Mouse (Mus musculus) ES-Bruce4 (cell line): ENCODE data around the gene Cyb561a3. TPM values are rescaled to one million over a fixed set of nuclear protein-coding genes. Genes with fewer than 3 reads are reported as not detected.

Source experiments
- H3K27ac ChIP-seq: 2 replicates; pipeline ENCODE4 v1.5.1; 2012; ENCODE audit warnings: low read length, inconsistent platforms; ENCODE audit not compliant: insufficient read depth
- H3K27me3 ChIP-seq: 2 replicates; pipeline ENCODE4 v1.6.1; 2012; ENCODE audit warnings: mild to moderate bottlenecking, low read length, inconsistent platforms; ENCODE audit not compliant: control insufficient read depth, poor library complexity, insufficient read depth, severe bottlenecking
- H3K36me3 ChIP-seq: 2 replicates; pipeline ENCODE4 v1.6.1; 2012; ENCODE audit warnings: inconsistent platforms, mild to moderate bottlenecking, low read length, moderate library complexity; ENCODE audit not compliant: control insufficient read depth, poor library complexity, insufficient read depth, severe bottlenecking
- H3K4me1 ChIP-seq: one replicate; pipeline ENCODE4 v1.8.1; 2011; ENCODE audit warnings: low read length; ENCODE audit not compliant: control insufficient read depth, insufficient read depth
- H3K4me3 ChIP-seq: 2 replicates; pipeline ENCODE4 v1.5.1; 2011; ENCODE audit warnings: low read depth, mild to moderate bottlenecking, low read length
- H3K9ac ChIP-seq: 2 replicates; pipeline ENCODE4 v1.6.1; 2012; ENCODE audit warnings: low read depth, mild to moderate bottlenecking, inconsistent platforms; ENCODE audit not compliant: poor library complexity, severe bottlenecking
- H3K9me3 ChIP-seq: replicated peaks from 2 replicates; pipeline ENCODE4 v1.6.1; 2012; ENCODE audit warnings: mild to moderate bottlenecking, low read length, inconsistent platforms; ENCODE audit not compliant: control insufficient read depth, poor library complexity, insufficient read depth, severe bottlenecking
- CTCF ChIP-seq: IDR thresholded peaks from one replicate; pipeline ENCODE4 v1.8.1; 2011; ENCODE audit warnings: low read depth, low read length
- EP300 ChIP-seq: IDR thresholded peaks from 2 replicates; pipeline ENCODE4 v1.6.1; 2011; ENCODE audit warnings: low read depth, low read length; ENCODE audit not compliant: insufficient read depth
- POLR2A ChIP-seq: IDR thresholded peaks from one replicate; pipeline ENCODE4 v1.8.1; 2011; ENCODE audit warnings: low read length; ENCODE audit not compliant: insufficient read depth
- polyA plus RNA-seq: library from polyadenylated mRNA; stranded (reverse); fragments of >200 nt; gene quantifications from 2 replicates; pipeline ENCODE4 v1.2.4, GENCODE M21; 2011; ENCODE audit warnings: low read depth; ENCODE audit not compliant: missing spikeins, insufficient read depth, insufficient read length

Cyb561a3 gene
- polyA plus RNA-seq, 1 experiment = 11.6 TPM

DNA sequence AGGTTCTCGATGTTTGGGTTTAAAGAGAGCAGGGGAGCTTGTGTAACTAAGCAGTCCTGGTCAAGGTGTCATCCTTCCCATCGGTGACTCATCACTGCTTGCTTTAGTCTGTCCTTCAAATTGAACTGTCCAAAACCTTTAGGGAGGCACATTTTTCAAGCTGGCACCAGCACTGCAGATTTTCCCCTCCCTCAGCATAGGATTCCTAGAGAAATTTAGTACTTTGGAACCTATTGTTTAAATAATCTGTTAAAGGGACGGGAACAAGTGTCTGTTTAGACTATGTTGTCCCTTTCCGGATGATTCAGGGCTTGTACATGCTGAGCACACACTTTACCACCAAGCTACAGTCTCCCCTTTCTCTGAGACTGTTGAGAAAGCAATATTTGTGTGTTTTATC is 11.8 kb upstream of the Cyb561a3 start:
- no peak overlapping the region for H3K4me3 ChIP-seq
- no peak overlapping the region for H3K27ac ChIP-seq
- no peaks in the 10 kb centered on the region for H3K36me3 ChIP-seq
- H3K9ac ChIP-seq = no peak overlapping the region
- TF ChIP-seq CTCF (no peak), EP300 (no peak), POLR2A (no peak)
- no peaks in the 10 kb centered on the region for H3K4me1 ChIP-seq
- H3K9me3 ChIP-seq = no peaks in the 10 kb centered on the region; the same call in 1 of the 2 replicates
- H3K27me3 ChIP-seq = no peaks in the 10 kb centered on the region

- Histone ChIP-seq H3K4me3 (no peak overlapping the region), H3K36me3 (peaks cover 18% of the 10 kb centered on the region), H3K27ac (no peak overlapping the region), H3K27me3 (no peaks in the 10 kb centered on the region), H3K4me1 (no peaks in the 10 kb centered on the region), H3K9ac (no peak overlapping the region), H3K9me3 (no peaks in the 10 kb centered on the region; the same call in 1 of the 2 replicates)
- TF ChIP-seq POLR2A = no peak
- no peak for TF ChIP-seq EP300
- no peak for TF ChIP-seq CTCF
Observed at GRCm38 (mm10) chr19:10569627-10570026, 7.3 kb upstream of the Cyb561a3 start.

DNA sequence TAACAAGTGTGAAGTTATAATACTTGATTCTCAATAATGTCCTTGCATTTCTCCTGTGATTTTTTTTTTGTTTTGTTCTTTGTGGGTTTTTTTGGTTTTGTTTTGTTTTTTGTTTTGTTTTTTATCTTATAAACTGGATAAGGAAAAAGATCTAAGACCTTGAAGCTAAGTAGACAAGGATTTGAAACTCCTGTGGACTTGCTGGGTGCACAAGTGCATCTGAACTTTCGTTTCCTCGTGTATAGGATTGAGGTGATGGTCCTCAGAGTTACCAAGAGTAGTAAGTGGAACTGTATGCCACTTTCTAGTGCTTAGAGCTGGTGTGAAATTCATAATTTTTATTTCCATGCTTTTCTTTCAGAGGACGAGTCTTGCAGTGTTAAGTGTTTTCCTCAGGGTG is 3.1 kb downstream of the Cyb561a3 start:
- no peaks in the 10 kb centered on the region for H3K9me3 ChIP-seq
- no peak overlapping the region for H3K27ac ChIP-seq
- no peaks in the 10 kb centered on the region for H3K27me3 ChIP-seq
- TF ChIP-seq CTCF (no peak), EP300 (no peak), POLR2A (no peak)
- H3K36me3 ChIP-seq = peaks cover under 1% of the 10 kb centered on the region; the same call in 1 of the 2 replicates
- no peaks in the 10 kb centered on the region for H3K4me1 ChIP-seq
- H3K9ac ChIP-seq = no peak overlapping the region
- no peak overlapping the region for H3K4me3 ChIP-seq

GRCm38 (mm10) chr19:10580761-10581160 is 3.8 kb downstream of the Cyb561a3 start:
- Histone ChIP-seq H3K27me3 (no peaks in the 10 kb centered on the region), H3K36me3 (no peaks in the 10 kb centered on the region), H3K4me1 (no peaks in the 10 kb centered on the region), H3K9ac (no peak overlapping the region), H3K9me3 (no peaks in the 10 kb centered on the region), H3K27ac (no peak overlapping the region), H3K4me3 (no peak overlapping the region)
- no peak for TF ChIP-seq POLR2A
- TF ChIP-seq EP300 = no peak
- no peak for TF ChIP-seq CTCF

GRCm38 (mm10) chr19:10581984-10582383 is 5.0 kb downstream of the Cyb561a3 start:
- Histone ChIP-seq H3K4me1 (no peaks in the 10 kb centered on the region), H3K27me3 (no peaks in the 10 kb centered on the region), H3K9ac (no peak overlapping the region), H3K36me3 (no peaks in the 10 kb centered on the region), H3K9me3 (no peaks in the 10 kb centered on the region), H3K4me3 (no peak overlapping the region), H3K27ac (no peak overlapping the region)
- no peak for TF ChIP-seq EP300
- TF ChIP-seq POLR2A = no peak
- TF ChIP-seq CTCF = no peak

DNA sequence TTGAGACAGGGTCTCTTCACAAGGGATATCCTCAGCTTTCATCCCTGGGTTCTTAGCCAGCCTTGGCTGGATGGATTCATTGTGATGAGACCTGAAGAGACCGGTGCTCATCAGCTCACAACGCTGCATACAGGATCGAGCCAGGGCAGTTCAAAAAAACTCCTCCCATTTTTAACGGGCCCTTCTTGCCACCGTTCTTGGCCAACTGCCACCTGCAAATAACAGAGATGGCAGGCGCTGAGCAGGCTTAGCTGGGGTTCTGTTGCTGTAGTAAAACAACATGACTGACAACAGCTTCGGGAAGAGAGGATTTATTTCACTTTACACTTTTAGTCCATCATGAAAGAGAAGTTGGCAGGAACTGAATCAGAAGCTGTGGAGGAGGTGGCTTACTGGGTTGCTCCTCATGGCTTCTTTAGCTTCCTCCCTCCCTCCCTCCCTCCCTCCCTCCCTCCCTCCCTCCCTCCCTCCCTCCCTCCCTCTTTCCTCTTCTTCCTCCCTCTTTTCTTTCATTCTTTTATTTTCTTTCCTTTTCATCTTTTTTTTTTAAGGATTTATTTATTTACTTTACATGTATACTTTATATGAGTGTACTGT is 6.7 kb downstream of the Cyb561a3 start:
- H3K27me3 ChIP-seq = no peaks in the 10 kb centered on the region
- H3K27ac ChIP-seq = no peak overlapping the region
- no peaks in the 10 kb centered on the region for H3K36me3 ChIP-seq
- TF ChIP-seq POLR2A (no peak), CTCF (no peak), EP300 (no peak)
- no peaks in the 10 kb centered on the region for H3K4me1 ChIP-seq
- no peak overlapping the region for H3K4me3 ChIP-seq
- H3K9me3 ChIP-seq = no peaks in the 10 kb centered on the region
- H3K9ac ChIP-seq = no peak overlapping the region
